Mouse (Mus musculus) neural tube, embryonic 14.5 days (tissue): Measurements from ENCODE around the gene Mrpl41. TPM values are rescaled to one million over a fixed set of nuclear protein-coding genes. Genes with fewer than 3 reads are reported as not detected.
"Not testable (repeated sequence)": the region's sequence is repeated elsewhere in the genome, so short reads cannot be mapped to it uniquely, and the experiment has no call there.

Source experiments
- ATAC-seq: fragments of 200-750 bp; cut with Nextera tagmentation; 2 replicates; pipeline ENCODE4 v1.8.0; 2017; ENCODE audit warnings: low read depth, mild to moderate bottlenecking, moderate TSS enrichment, moderate library complexity
- H3K27ac ChIP-seq: fragments of 300-500 bp; sonication (generic); 2 replicates; pipeline ENCODE4 v1.5.1; 2014; ENCODE audit warnings: low read depth, mild to moderate bottlenecking, control low read depth, low read length, moderate library complexity, mixed read lengths
- H3K27me3 ChIP-seq: fragments of 300-500 bp; sonication (generic); 2 replicates; pipeline ENCODE4 v1.6.1; 2014; ENCODE audit warnings: low read length; ENCODE audit not compliant: control insufficient read depth, insufficient read depth
- H3K36me3 ChIP-seq: fragments of 300-500 bp; sonication (generic); 2 replicates; pipeline ENCODE4 v1.6.1; 2014; ENCODE audit warnings: low read length, mixed read lengths; ENCODE audit not compliant: control insufficient read depth, insufficient read depth
- H3K4me1 ChIP-seq: fragments of 300-500 bp; sonication (generic); 2 replicates; pipeline ENCODE4 v1.6.1; 2014; ENCODE audit warnings: low read length; ENCODE audit not compliant: control insufficient read depth, insufficient read depth
- H3K4me2 ChIP-seq: fragments of 300-500 bp; sonication (generic); 2 replicates; pipeline ENCODE4 v1.6.1; 2014; ENCODE audit warnings: mild to moderate bottlenecking, low read depth, low read length, control low read depth
- H3K4me3 ChIP-seq: fragments of 300-500 bp; sonication (generic); 2 replicates; pipeline ENCODE4 v1.5.1; 2014; ENCODE audit warnings: low read depth, low read length, control low read depth, mixed read lengths
- H3K9ac ChIP-seq: fragments of 300-500 bp; sonication (generic); replicated peaks from 2 replicates; pipeline ENCODE4 v1.6.1; 2014; ENCODE audit warnings: low read depth, mild to moderate bottlenecking, control low read depth, low read length, mixed read lengths
- H3K9me3 ChIP-seq: fragments of 300-500 bp; sonication (generic); 2 replicates; pipeline ENCODE4 v1.6.1; 2016; ENCODE audit warnings: low read length; ENCODE audit not compliant: control insufficient read depth
- WGBS: fragments of 180-500 bp; shearing (Covaris S2); extraction: QIAGEN DNeasy Blood & Tissue Kit; methylation state at CpG from one replicate; pipeline ENCODE4 v1.1.7; 2014; 5-methylcytosine and 5-hydroxymethylcytosine counted together
- polyA plus RNA-seq: library from polyadenylated mRNA; unstranded; fragments of >200 nt; fragmentation: Nextera tagmentation; extraction: Ambion mirVana; gene quantifications from 2 replicates; pipeline ENCODE4 v1.2.1, GENCODE M21; 2014

Gene Mrpl41
- polyA plus RNA-seq, 1 experiment from 2014 or later: 181 TPM

DNA sequence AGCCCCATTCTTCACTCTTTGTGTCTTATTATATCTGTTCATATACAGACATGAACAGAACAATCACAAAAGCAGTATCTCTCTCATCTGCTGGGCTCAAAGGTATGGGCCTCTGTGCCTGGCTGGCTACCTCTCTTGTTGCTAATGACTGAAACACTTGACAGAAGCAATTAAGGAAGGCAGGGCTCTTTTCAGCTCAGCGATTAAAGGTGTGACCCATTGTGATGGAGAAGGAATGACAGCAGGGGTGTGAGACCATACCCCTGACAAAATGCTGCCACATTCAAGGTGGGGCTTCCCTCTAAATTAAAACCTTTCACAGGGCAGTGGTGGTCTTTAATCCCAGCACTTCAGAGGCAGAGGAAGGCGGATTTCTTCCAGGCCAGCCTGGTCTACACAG lies 12.9 kb upstream of the Mrpl41 start:
- H3K36me3 ChIP-seq: no peaks in the 10 kb centered on the region

DNA sequence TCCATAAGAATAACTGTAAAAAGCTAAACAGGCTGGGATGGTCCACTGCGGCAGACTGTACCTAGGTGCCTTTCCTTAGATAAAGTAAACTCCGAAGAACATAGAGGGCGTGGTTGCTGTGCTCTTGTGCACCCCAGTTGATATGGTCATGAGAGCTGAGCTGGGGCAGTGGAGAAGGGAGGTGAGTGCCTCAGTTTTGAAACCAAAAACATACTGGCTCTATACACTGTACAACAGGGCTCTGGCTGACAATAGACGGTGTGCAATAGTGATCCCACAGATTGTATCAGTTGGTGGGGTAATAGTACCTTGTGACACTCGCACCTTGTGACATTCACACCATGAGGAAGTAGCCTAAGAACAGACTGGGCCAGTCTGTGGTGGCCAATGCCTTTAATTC lies 2.1 kb upstream of the Mrpl41 start:
- no peaks in the 10 kb centered on the region for H3K36me3 ChIP-seq
- no peak overlapping the region for H3K9ac ChIP-seq
- no peak overlapping the region for H3K4me3 ChIP-seq
- H3K9me3 ChIP-seq: no peaks in the 10 kb centered on the region
- peaks cover 15% of the 10 kb centered on the region for H3K4me1 ChIP-seq
- WGBS: 95% methylated on average over 5 of the region's 5 CpGs
- H3K27ac ChIP-seq: no peak overlapping the region
- no peak overlapping the region for H3K4me2 ChIP-seq
- no peak for ATAC-seq
- no peaks in the 10 kb centered on the region for H3K27me3 ChIP-seq

More for the DNA sequence above, 12.9 kb upstream of the Mrpl41 start:
- no peak overlapping the region for H3K4me2 ChIP-seq
- no peaks in the 10 kb centered on the region for H3K9me3 ChIP-seq
- no peak overlapping the region for H3K27ac ChIP-seq
- H3K4me3 ChIP-seq: no peak overlapping the region
- no peaks in the 10 kb centered on the region for H3K27me3 ChIP-seq
- ATAC-seq: no peak
- WGBS: 57% methylated on average over 2 of the region's 2 CpGs
- H3K4me1 ChIP-seq: no peaks in the 10 kb centered on the region
- no peak overlapping the region for H3K9ac ChIP-seq

- Histone ChIP-seq H3K27me3 (no peaks in the 10 kb centered on the region), H3K4me1 (peaks cover 15% of the 10 kb centered on the region), H3K9me3 (no peaks in the 10 kb centered on the region), H3K27ac (peak within 1 kb of the TSS; percentile 90), H3K4me3 (peak within 1 kb of the TSS; percentile 59), H3K36me3 (peaks cover 5% of the 10 kb centered on the region; the same call in 1 of the 2 replicates), H3K4me2 (peak within 1 kb of the TSS; percentile 96), H3K9ac (peak within 1 kb of the TSS; percentile 72)
- WGBS: 2% methylated on average over 16 of the region's 16 CpGs
- ATAC-seq: no peak; the same call in none of the 2 replicates
Measured at GRCm38 (mm10) chr2:24975704-24976297, 903 bp upstream of the Mrpl41 start, which contains the start of gene Pnpla7. Gene Pnpla7, plus strand, starts transcription at chr2:24976033.

GRCm38 (mm10) chr2:24974452-24974851 lies 446 bp downstream of the Mrpl41 start:
- peak overlapping the region; percentile 96 for H3K4me2 ChIP-seq
- H3K36me3 ChIP-seq, H3K27me3 ChIP-seq, ATAC-seq, H3K9me3 ChIP-seq: not testable (repeated sequence)
- peaks cover 15% of the 10 kb centered on the region for H3K4me1 ChIP-seq
- peak overlapping the region; percentile 59 for H3K4me3 ChIP-seq
- under 1% methylated on average over 16 of the region's 17 CpGs for WGBS
- peak overlapping the region; percentile 75 for H3K27ac ChIP-seq
- peak overlapping the region; percentile 72 for H3K9ac ChIP-seq

GRCm38 (mm10) chr2:24970386-24970785 lies 4.5 kb downstream of the Mrpl41 start:
- H3K9ac ChIP-seq: no peak overlapping the region
- no peak overlapping the region for H3K4me3 ChIP-seq
- no peak overlapping the region for H3K4me2 ChIP-seq
- no peak overlapping the region for H3K27ac ChIP-seq
- peaks cover 9% of the 10 kb centered on the region for H3K4me1 ChIP-seq
- H3K36me3 ChIP-seq: peaks cover 33% of the 10 kb centered on the region
- WGBS: 91% methylated on average over 4 of the region's 4 CpGs
- no peaks in the 10 kb centered on the region for H3K27me3 ChIP-seq
- ATAC-seq: no peak
- H3K9me3 ChIP-seq: no peaks in the 10 kb centered on the region

DNA sequence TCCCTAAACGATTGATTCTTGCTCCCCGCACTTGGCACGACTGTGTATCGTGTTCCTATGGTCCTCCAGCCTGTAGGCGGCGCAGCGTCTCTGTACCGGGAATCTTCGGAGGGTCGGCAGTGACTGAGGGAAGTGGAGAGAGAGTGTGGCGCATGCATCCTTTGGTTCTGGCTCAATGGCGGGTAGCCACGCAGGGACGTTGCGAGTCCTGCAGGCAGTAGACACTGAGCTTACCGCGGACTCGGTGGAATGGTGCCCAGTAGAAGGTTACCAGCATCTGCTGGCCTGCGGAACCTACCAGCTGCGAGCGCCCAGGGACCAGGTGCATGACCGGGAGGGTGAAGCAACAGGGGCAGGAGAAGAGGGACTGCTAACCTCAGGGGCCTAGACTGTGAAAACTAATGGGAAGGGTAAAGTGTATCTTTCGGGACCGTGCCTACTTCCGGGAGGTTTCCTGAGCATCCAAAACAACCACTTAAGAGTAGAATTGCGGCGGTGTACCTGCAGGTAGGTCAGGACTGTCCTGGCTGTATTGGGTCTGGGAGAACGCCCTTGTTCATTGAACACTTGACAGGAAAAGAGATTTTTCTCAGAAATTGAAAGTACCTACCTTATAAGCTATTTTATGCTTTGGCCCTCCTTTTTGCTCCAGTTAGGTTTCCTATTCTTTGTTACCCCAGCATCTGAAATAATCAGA lies 12.4 kb downstream of the Mrpl41 start, which contains the start of gene Dph7:
TSS of gene Dph7 (plus strand) at position 97 of the 697 bp plus-strand sequence.
- 1% methylated on average over 28 of the region's 28 CpGs for WGBS
- Histone ChIP-seq H3K4me2 (peak within 1 kb of the TSS; percentile 54), H3K36me3 (peaks cover 40% of the 10 kb centered on the region), H3K9ac (peak within 1 kb of the TSS; percentile 76), H3K4me3 (peak within 1 kb of the TSS; percentile 72), H3K27ac (peak within 1 kb of the TSS; percentile 44; the same call in 1 of the 2 replicates), H3K9me3 (no peaks in the 10 kb centered on the region), H3K27me3 (no peaks in the 10 kb centered on the region), H3K4me1 (peaks cover 9% of the 10 kb centered on the region)
- peak; percentile 95 for ATAC-seq

- Histone ChIP-seq H3K4me2 (no peak overlapping the region), H3K27me3 (no peaks in the 10 kb centered on the region), H3K4me1 (peaks cover 9% of the 10 kb centered on the region), H3K36me3 (peaks cover 44% of the 10 kb centered on the region), H3K27ac (no peak overlapping the region), H3K9me3 (no peaks in the 10 kb centered on the region), H3K4me3 (no peak overlapping the region), H3K9ac (no peak overlapping the region)
- WGBS: 44% methylated on average over 3 of the region's 3 CpGs
- ATAC-seq: no peak
Measured at GRCm38 (mm10) chr2:24960910-24961309, 14.0 kb downstream of the Mrpl41 start.

GRCm38 (mm10) chr2:24952537-24953055 lies 22.3 kb downstream of the Mrpl41 start:
- no peaks in the 10 kb centered on the region for H3K27me3 ChIP-seq
- ATAC-seq: no peak
- no peak overlapping the region for H3K9ac ChIP-seq
- H3K36me3 ChIP-seq: peaks cover 49% of the 10 kb centered on the region
- no peak overlapping the region for H3K4me2 ChIP-seq
- peaks cover 14% of the 10 kb centered on the region for H3K4me1 ChIP-seq
- no peaks in the 10 kb centered on the region for H3K9me3 ChIP-seq
- H3K4me3 ChIP-seq: no peak overlapping the region
- 94% methylated on average over 4 of the region's 4 CpGs for WGBS
- H3K27ac ChIP-seq: no peak overlapping the region

DNA sequence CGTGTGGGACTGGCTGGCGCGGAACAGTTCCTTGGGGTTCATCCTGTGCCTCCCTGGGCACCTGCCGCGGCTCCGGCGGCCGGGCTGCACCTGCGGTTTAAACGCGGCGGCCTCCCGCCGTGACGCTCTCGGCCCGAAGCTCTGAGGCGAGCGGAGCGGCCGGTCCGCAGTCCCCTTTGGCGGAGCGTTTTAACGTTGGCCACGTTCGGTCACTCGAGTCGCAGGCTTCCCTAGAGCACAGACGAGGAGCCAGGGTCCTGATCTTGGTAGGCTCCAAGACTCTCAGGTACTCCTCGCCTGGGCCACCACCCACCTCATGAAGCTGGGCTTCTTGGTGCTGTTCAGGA lies 24.7 kb downstream of the Mrpl41 start:
- no peaks in the 10 kb centered on the region for H3K27me3 ChIP-seq
- peaks cover 30% of the 10 kb centered on the region for H3K36me3 ChIP-seq
- peak; percentile 19 for ATAC-seq
- 0 out of 2 replicates have a peak overlapping the region, but pooled peaks have one; percentile 39 for H3K27ac ChIP-seq
- peak overlapping the region; percentile 94 for H3K9ac ChIP-seq
- peak overlapping the region; percentile 97 for H3K4me3 ChIP-seq
- 0% methylated on average over 31 of the region's 31 CpGs for WGBS
- peaks cover 14% of the 10 kb centered on the region for H3K4me1 ChIP-seq
- H3K9me3 ChIP-seq: no peaks in the 10 kb centered on the region
- H3K4me2 ChIP-seq: peak overlapping the region; percentile 74
